Mouse (Mus musculus) Muller cell, postnatal 12 days (primary cell): ENCODE measurements at regions not wholly inside any gene's neighbourhood (a gene's known extent, or its start where the extent isn't known, plus 50 kb on each side); places are given as distances from the start of the nearest gene placed in this dataset.

Experiments
- DNase-seq: peaks from one replicate; pipeline ENCODE4 v3.0.0-alpha.2; 2015; ENCODE audit errors: inconsistent ontology term

- DNase-seq, result peak; percentile 4
Observed at GRCm38 (mm10) chrX:132452986-132453385, 1235.8 kb downstream of the Pcdh19 start.
